In the genomic region with DNA sequence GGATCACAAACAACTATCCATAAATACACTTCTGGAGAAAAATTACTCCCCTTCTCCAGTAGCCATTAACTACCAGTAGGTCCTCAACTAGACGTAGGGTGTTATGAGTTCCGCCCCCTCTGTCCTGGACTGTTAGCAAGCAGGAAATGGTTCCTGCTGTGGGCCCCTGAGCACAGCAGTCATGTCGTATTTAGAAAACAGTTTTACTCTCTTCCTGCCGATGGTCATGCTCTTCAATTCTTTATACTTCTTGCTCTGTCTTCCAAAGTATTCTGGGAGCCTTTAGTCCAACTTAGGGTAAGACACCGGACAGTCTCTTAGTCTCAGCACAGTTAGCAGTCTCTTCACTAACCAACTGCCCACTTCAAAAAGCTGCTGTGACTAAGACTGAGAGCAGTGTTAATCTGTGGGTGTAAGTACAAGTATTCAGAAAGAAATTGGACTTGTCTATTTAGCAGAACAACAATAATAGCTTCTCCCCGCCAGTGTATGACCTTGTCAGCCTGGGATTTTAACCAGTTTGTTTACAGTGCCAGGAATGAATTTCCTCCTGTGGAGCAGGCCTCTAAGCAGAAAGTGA, we compare ENCODE assay signal across 13 mouse cellular contexts. TPM values are rescaled to one million over a fixed set of nuclear protein-coding genes. Genes with fewer than 3 reads are reported as not detected.
DNase-seq lines count a peak whose midpoint lies in the region; TF ChIP-seq lines count a peak whose summit lies in the region.
"Had no signal": no experiment of that assay in that cellular context is flagged by ENCODE, and none has a peak within 500 bp of the region (broad histone marks: within the 10 kb centered on the region; RNA-seq: fewer than 3 reads in every experiment).

No protein-coding gene starts in this region.

- H3K36me3 ChIP-seq in heart, adult 2 months (ENCODE audit: control insufficient read depth, insufficient read depth, low read length) = peaks cover 5% of the 10 kb centered on the region; the same call in 1 of the 2 replicates
- H3K36me3 ChIP-seq in thymus, adult 2 months (ENCODE audit: control insufficient read depth, insufficient read depth, low read length) = peaks cover 4% of the 10 kb centered on the region; the same call in 1 of the 2 replicates

- TF ChIP-seq POLR2A in heart, adult 2 months (IDR thresholded peaks at IDR 0.05; ENCODE audit: insufficient read depth, low read depth, low read length) = no peak
- TF ChIP-seq POLR2A in thymus, adult 2 months (IDR thresholded peaks at IDR 0.05; ENCODE audit: control insufficient read depth, extremely low read depth, insufficient read depth, low read length, poor library complexity) = no peak

- H3K27ac ChIP-seq in heart, adult 2 months = peak overlapping the region; percentile 50; the same call in 1 of the 2 replicates
- H3K27ac ChIP-seq in left cerebral cortex, adult 2 months = peak overlapping the region; percentile 37
- H3K27ac ChIP-seq in thymus, adult 2 months (ENCODE audit: control insufficient read depth, insufficient read depth, low read length) = peak overlapping the region; percentile 58; the same call in 1 of the 2 replicates
- H3K27ac ChIP-seq: forebrain, embryonic 15.5 days had no signal

- H3K4me3 ChIP-seq in heart, adult 2 months = no peak overlapping the region
- no peak overlapping the region for H3K4me3 ChIP-seq in left cerebral cortex, adult 2 months
- H3K4me3 ChIP-seq in thymus, adult 2 months (ENCODE audit: control insufficient read depth, insufficient read depth, low read length) = no peak overlapping the region
- H3K4me3 ChIP-seq: forebrain, embryonic 15.5 days had no signal

- DNase-seq in heart, adult 2 months = no peak
- DNase-seq in heart, adult 11 months = no peak
- DNase-seq in left cerebral cortex, adult 2 months (ENCODE audit: extremely low spot score in 1 of 2, low spot score in 2 of 2) = no peak
- DNase-seq in left cerebral cortex, adult 9 months (ENCODE audit: low spot score in 2 of 2) = no peak
- DNase-seq in thymus, adult 2 months = no peak
- DNase-seq in thymus, adult 18-20 months = no peak
- DNase-seq in thymus, postnatal 4 days = peak; percentile 56
- DNase-seq in urinary bladder, postnatal 4 days (ENCODE audit: low spot score in 2 of 2) = no peak
- DNase-seq: adrenal gland, postnatal 25 days; cerebellum, adult 2 months; kidney, postnatal 10 days had no signal

- H3K4me1 ChIP-seq in heart, adult 2 months (ENCODE audit: control insufficient read depth, insufficient read depth, low read length) = no peaks in the 10 kb centered on the region
- peaks cover 54% of the 10 kb centered on the region for H3K4me1 ChIP-seq in thymus, adult 2 months (replicated peaks; ENCODE audit: control insufficient read depth, insufficient read depth, low read length)
- H3K4me1 ChIP-seq: forebrain, embryonic 15.5 days had no signal

- no peak overlapping the region for H3K9ac ChIP-seq in heart, adult 2 months (ENCODE audit: low read depth, low read length)
- H3K9ac ChIP-seq: forebrain, embryonic 15.5 days had no signal

- intact Hi-C loops in heart, adult 2 months (cut with DNase I) = loop anchor here (5.0 kb wide), 2 partner anchors 45 to 95 kb away; partner anchors contain the start of gene Fam78a
- intact Hi-C loops in left cerebral cortex, adult 2 months (cut with DNase I) = loop anchor here (5.0 kb wide), 1 partner anchor 95 kb away; no protein-coding TSS in a partner anchor

- TF ChIP-seq CTCF in heart, adult 2 months (IDR thresholded peaks at IDR 0.05) = no peak
- TF ChIP-seq CTCF in left cerebral cortex, adult 2 months (IDR thresholded peaks at IDR 0.05) = no peak
- TF ChIP-seq CTCF in thymus, adult 2 months (IDR thresholded peaks at IDR 0.05; ENCODE audit: borderline replicate concordance, control insufficient read depth, extremely low read depth, insufficient read depth, low read length, poor library complexity) = no peak

- no peak for TF ChIP-seq EP300 in heart, adult 2 months (IDR thresholded peaks at IDR 0.05; ENCODE audit: insufficient read depth, low read depth, low read length)

- no peaks in the 10 kb centered on the region for H3K79me2 ChIP-seq in heart, adult 2 months (replicated peaks; ENCODE audit: control insufficient read depth, insufficient read depth, low read length)

- no peaks in the 10 kb centered on the region for H3K27me3 ChIP-seq in heart, adult 2 months (ENCODE audit: control insufficient read depth, insufficient read depth, low read length)
- H3K27me3 ChIP-seq in thymus, adult 2 months (ENCODE audit: control insufficient read depth, insufficient read depth, low read length) = no peaks in the 10 kb centered on the region
- H3K27me3 ChIP-seq: forebrain, embryonic 15.5 days; Patski had no signal

- WGBS in heart, adult 2 months = 37% methylated on average over 6 of the region's 6 CpGs
- WGBS in thymus, adult 2 months = 24% methylated on average over 6 of the region's 6 CpGs

RNA-seq across cellular contexts. Expression of gene Fam78a, which starts 47.3 kb away (rescaled TPM):
- 10 to 100 TPM; 15.9 to 19.1 TPM for total RNA-seq in heart, adult 2 months (2021)
- polyA plus RNA-seq in heart, adult 2 months (2012; rRNA removed) = 18.7 and 24.9 TPM in 2 replicates
- total RNA-seq in left cerebral cortex, adult 2 months (2021) = 1 to 10 TPM; 9.0 to 9.7 TPM
- 189 and 210 TPM in 2 replicates for polyA plus RNA-seq in thymus, adult 2 months (2012; rRNA removed)

RNA-seq across cellular contexts. Expression of gene Plpp7, which starts 58.0 kb away (rescaled TPM):
- total RNA-seq in heart, adult 2 months (2021) = 10 to 100 TPM; 33.6 to 33.8 TPM
- polyA plus RNA-seq in heart, adult 2 months (2012; rRNA removed) = 56.3 and 62.1 TPM in 2 replicates
- total RNA-seq in left cerebral cortex, adult 2 months (2021) = 10 to 100 TPM; 26.8 to 29.3 TPM
- polyA plus RNA-seq in thymus, adult 2 months (2012; rRNA removed) = 2.9 and 7.7 TPM in 2 replicates
